Mouse (Mus musculus): ENCODE results near the gene Mup1.
"Not testable (repeated sequence)": the region's sequence is repeated elsewhere in the genome, so short reads cannot be mapped to it uniquely, and the experiment has no call there.

Gene Mup1

GRCm38 (mm10) chr4:60501860-60502259 lies at the start of gene Mup1:
Mup1 (minus strand) TSS chr4:60501960.
- not testable (repeated sequence) for DNase-seq (ENCODE audit: low spot score in 2 of 2)

Data from right cerebral cortex, postnatal 36 days (tissue).